Mouse (Mus musculus) CD4-positive, CD25-positive, alpha-beta regulatory T cell, adult 2 months (primary cell): ENCODE results near the gene C2cd2l.
"Not testable (repeated sequence)": the region's sequence is repeated elsewhere in the genome, so short reads cannot be mapped to it uniquely, and the experiment has no call there.

ENCODE experiments used
- DNase-seq: peaks from one replicate; pipeline ENCODE4 v3.0.0-alpha.2; 2012; ENCODE audit warnings: low read depth, low spot score

Gene C2cd2l

GRCm38 (mm10) chr9:44336513-44336912 lies 16.4 kb upstream of the C2cd2l start:
- not testable (repeated sequence) for DNase-seq

- DNase-seq = no peak
Observed at GRCm38 (mm10) chr9:44336093-44336406, 16.0 kb upstream of the C2cd2l start.

- DNase-seq = peak; percentile 28
Observed at GRCm38 (mm10) chr9:44335331-44336092, 15.4 kb upstream of the C2cd2l start.

GRCm38 (mm10) chr9:44334396-44335330 lies 14.6 kb upstream of the C2cd2l start, which contains the start of gene H2afx:
TSS of gene H2afx (plus strand) at chr9:44334694.
- DNase-seq = peak; percentile 98

- DNase-seq = no peak
Observed at GRCm38 (mm10) chr9:44332918-44333638, 13.0 kb upstream of the C2cd2l start.

- no peak for DNase-seq
Observed at GRCm38 (mm10) chr9:44330736-44331135, 10.7 kb upstream of the C2cd2l start.

- no peak for DNase-seq
Observed at GRCm38 (mm10) chr9:44327926-44328325, 7.8 kb upstream of the C2cd2l start.

GRCm38 (mm10) chr9:44327064-44327711 lies 7.1 kb upstream of the C2cd2l start:
- no peak for DNase-seq

- DNase-seq = peak; percentile 87
Observed at GRCm38 (mm10) chr9:44326371-44327063, 6.4 kb upstream of the C2cd2l start.

- DNase-seq = no peak
Observed at GRCm38 (mm10) chr9:44325768-44326370, 5.8 kb upstream of the C2cd2l start, which contains the start of gene Dpagt1. TSS of gene Dpagt1 (plus strand) at chr9:44326019.

GRCm38 (mm10) chr9:44325032-44325767 lies 5.1 kb upstream of the C2cd2l start:
- not testable (repeated sequence) for DNase-seq

- peak; percentile 27 for DNase-seq
Observed at GRCm38 (mm10) chr9:44324147-44324546, 4.1 kb upstream of the C2cd2l start.

- DNase-seq = not testable (repeated sequence)
Observed at GRCm38 (mm10) chr9:44323656-44324055, 3.6 kb upstream of the C2cd2l start.

GRCm38 (mm10) chr9:44320799-44321133 lies 681 bp upstream of the C2cd2l start:
- DNase-seq = no peak

- peak; percentile 52 for DNase-seq
Observed at GRCm38 (mm10) chr9:44319105-44319886, 789 bp downstream of the C2cd2l start.

GRCm38 (mm10) chr9:44318826-44319095 lies 1.3 kb downstream of the C2cd2l start:
- DNase-seq = no peak

GRCm38 (mm10) chr9:44318076-44318825 lies 1.8 kb downstream of the C2cd2l start:
- DNase-seq = no peak

GRCm38 (mm10) chr9:44317452-44317851 lies 2.6 kb downstream of the C2cd2l start:
- no peak for DNase-seq
